Comparison of ENCODE assay signal across 9 mouse cellular contexts in the genomic region with DNA sequence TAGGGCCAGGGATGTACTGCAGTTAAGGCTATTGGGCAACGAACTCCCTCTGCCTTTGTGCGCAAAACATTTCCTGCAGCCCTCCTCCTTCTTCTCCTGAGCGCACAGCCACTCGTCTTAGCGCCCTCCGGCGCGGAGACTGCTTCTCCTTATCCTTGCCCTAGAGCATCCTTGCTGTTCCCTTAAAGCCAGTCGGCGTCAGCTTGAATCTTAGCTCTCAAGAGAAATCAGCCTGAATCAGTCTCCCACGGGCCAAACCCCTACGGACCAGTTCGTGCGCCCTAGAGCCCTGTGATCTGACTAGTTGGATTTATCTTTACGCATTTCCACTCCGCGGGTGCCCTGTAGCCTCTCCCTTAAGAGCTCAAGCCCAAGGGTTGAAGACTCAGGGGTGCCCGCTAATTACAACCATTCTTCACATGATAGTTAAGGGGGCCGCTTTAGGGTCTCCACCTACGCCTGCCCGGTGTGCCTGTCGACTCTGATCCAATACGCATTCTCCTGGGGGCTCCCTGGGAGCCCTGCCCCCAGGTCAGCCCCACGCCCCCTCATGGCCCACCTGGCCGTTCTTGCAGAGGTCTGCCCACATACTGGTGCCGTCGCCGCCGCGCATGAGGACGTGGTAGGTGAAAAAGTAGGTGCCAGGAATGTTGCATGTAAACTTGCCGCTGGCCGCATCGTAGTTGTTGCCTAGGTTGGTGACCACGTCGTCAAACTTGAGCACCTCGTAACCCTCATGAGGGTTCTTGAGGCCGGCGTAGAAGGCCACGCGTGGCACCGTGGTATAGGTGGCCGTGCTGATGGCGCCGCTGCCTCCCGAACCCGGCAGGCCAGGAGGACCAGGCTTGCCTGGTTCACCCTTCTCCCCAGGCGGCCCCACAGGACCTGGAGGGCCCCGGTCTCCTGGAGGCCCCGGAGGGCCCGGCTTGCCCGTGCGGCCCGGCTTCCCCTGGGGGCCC. TPM values are rescaled to one million over a fixed set of nuclear protein-coding genes. Genes with fewer than 3 reads are reported as not detected.
DNase-seq lines count a peak whose midpoint lies in the region; ATAC-seq lines count a peak whose summit lies in the region.
"Had no signal": no experiment of that assay in that cellular context is flagged by ENCODE, and none has a peak within 500 bp of the region (broad histone marks: within the 10 kb centered on the region; RNA-seq: fewer than 3 reads in every experiment).

No protein-coding gene starts in this region.

- peaks cover 71% of the 10 kb centered on the region for H3K4me1 ChIP-seq in megakaryocyte, embryonic 14.5 days
- peaks cover 26% of the 10 kb centered on the region for H3K4me1 ChIP-seq in forebrain, embryonic 11.5 days (replicated peaks; ENCODE audit: control insufficient read depth, insufficient read depth, low read length)
- H3K4me1 ChIP-seq in liver, embryonic 12.5 days: peaks cover 48% of the 10 kb centered on the region
- peaks cover 36% of the 10 kb centered on the region for H3K4me1 ChIP-seq in stomach, embryonic 15.5 days

- peak overlapping the region; percentile 56 for H3K4me2 ChIP-seq in forebrain, embryonic 11.5 days (ENCODE audit: low read depth, low read length, severe bottlenecking)
- H3K4me2 ChIP-seq in liver, embryonic 12.5 days: peak overlapping the region; percentile 60
- H3K4me2 ChIP-seq in stomach, embryonic 15.5 days: peak overlapping the region; percentile 86

- H3K4me3 ChIP-seq in megakaryocyte, embryonic 14.5 days (replicated peaks): peak overlapping the region; percentile 86
- peak overlapping the region; percentile 31 for H3K4me3 ChIP-seq in forebrain, embryonic 11.5 days (ENCODE audit: low read depth, low read length)
- H3K4me3 ChIP-seq in liver, embryonic 12.5 days: peak overlapping the region; percentile 45
- peak overlapping the region; percentile 43 for H3K4me3 ChIP-seq in stomach, embryonic 15.5 days (replicated peaks)

- 1% methylated on average over 51 of the region's 54 CpGs for WGBS in forebrain, embryonic 11.5 days
- WGBS in liver, embryonic 12.5 days (ENCODE audit: insufficient replicate concordance): 7% methylated on average over 54 of the region's 54 CpGs
- WGBS in stomach, embryonic 15.5 days: 3% methylated on average over 54 of the region's 54 CpGs

- DNase-seq in forebrain, embryonic 11.5 days (ENCODE audit: low spot score): peak; percentile 65
- no peak for DNase-seq in layer of hippocampus, postnatal 10 days (ENCODE audit: low spot score in 2 of 2)
- DNase-seq in adrenal gland, postnatal 10 days: no peak
- no peak for DNase-seq in kidney, postnatal 4 days

- H3K9ac ChIP-seq in forebrain, embryonic 11.5 days (ENCODE audit: low read length): peak overlapping the region; percentile 55
- H3K9ac ChIP-seq in liver, embryonic 12.5 days: no peak overlapping the region
- peak overlapping the region; percentile 23; the same call in 1 of the 2 replicates for H3K9ac ChIP-seq in stomach, embryonic 15.5 days

- no peak for ATAC-seq in megakaryocyte, adult 5-6 weeks (ENCODE audit: poor library complexity, severe bottlenecking)
- no peak for ATAC-seq in forebrain, embryonic 11.5 days (replicated peaks; ENCODE audit: low FRiP score)
- ATAC-seq in liver, embryonic 12.5 days: no peak
- ATAC-seq in stomach, embryonic 15.5 days (ENCODE audit: insufficient read depth, low FRiP score, low read depth): no peak

- H3K36me3 ChIP-seq in megakaryocyte, embryonic 14.5 days (replicated peaks; ENCODE audit: low read length): no peaks in the 10 kb centered on the region
- no peaks in the 10 kb centered on the region for H3K36me3 ChIP-seq in forebrain, embryonic 11.5 days (ENCODE audit: control insufficient read depth, insufficient read depth, low read length)
- H3K36me3 ChIP-seq in liver, embryonic 12.5 days: no peaks in the 10 kb centered on the region
- H3K36me3 ChIP-seq in stomach, embryonic 15.5 days: no peaks in the 10 kb centered on the region

- peaks cover 95% of the 10 kb centered on the region for H3K27me3 ChIP-seq in megakaryocyte, embryonic 14.5 days (replicated peaks)
- peaks cover 39% of the 10 kb centered on the region for H3K27me3 ChIP-seq in forebrain, embryonic 11.5 days (ENCODE audit: control insufficient read depth, insufficient read depth, low read length)
- H3K27me3 ChIP-seq in liver, embryonic 12.5 days (replicated peaks): peaks cover 99% of the 10 kb centered on the region
- peaks cover 74% of the 10 kb centered on the region for H3K27me3 ChIP-seq in stomach, embryonic 15.5 days (replicated peaks)

- no peak overlapping the region for H3K27ac ChIP-seq in forebrain, embryonic 11.5 days (ENCODE audit: low read depth, low read length)
- H3K27ac ChIP-seq in liver, embryonic 12.5 days: no peak overlapping the region
- H3K27ac ChIP-seq in stomach, embryonic 15.5 days: no peak overlapping the region

- H3K9me3 ChIP-seq in megakaryocyte, embryonic 14.5 days: 0 out of 2 replicates have a peak, but pooled peaks cover 4% of the 10 kb centered on the region
- H3K9me3 ChIP-seq in forebrain, embryonic 11.5 days (ENCODE audit: control insufficient read depth, low read length): no peaks in the 10 kb centered on the region
- H3K9me3 ChIP-seq in liver, embryonic 12.5 days (replicated peaks): no peaks in the 10 kb centered on the region
- H3K9me3 ChIP-seq in stomach, embryonic 15.5 days: no peaks in the 10 kb centered on the region

RNA-seq across cellular contexts. Expression of a gene that starts 0.9 kb away (rescaled TPM):
- polyA plus RNA-seq in megakaryocyte, embryonic 14.5 days (2012; ENCODE audit: insufficient read depth, low replicate concordance): not detected in 2 replicates
- total RNA-seq in megakaryocyte, adult 5-6 weeks (2015): not detected in 2 replicates
- total RNA-seq in megakaryocyte, adult 5-6 weeks (2017): not detected in 2 replicates
- 3.9 and 4.5 TPM in 2 replicates for polyA plus RNA-seq in forebrain, embryonic 11.5 days (2014; fragmentation: Nextera tagmentation; extraction: Ambion mirVana)
- polyA plus RNA-seq in liver, embryonic 12.5 days (2016; fragmentation: Nextera tagmentation; extraction: Ambion mirVana): 0.72 and 0.75 TPM in 2 replicates
- polyA plus RNA-seq in stomach, embryonic 15.5 days (2015; fragmentation: Nextera tagmentation; extraction: Ambion mirVana): 5.1 and 5.6 TPM in 2 replicates
- 10 to 100 TPM; 32.3 to 37.5 TPM for total RNA-seq in layer of hippocampus, postnatal 10 days (2021)
- 10 to 100 TPM; 31.9 to 34.6 TPM for total RNA-seq in adrenal gland, postnatal 10 days (2021)
- total RNA-seq: liver, adult 2 months had no signal
- polyA plus RNA-seq: liver, adult 2 months had no signal

RNA-seq across cellular contexts. Expression of a gene that starts 20.7 kb away (rescaled TPM):
- 11.5 and 18.4 TPM in 2 replicates for polyA plus RNA-seq in megakaryocyte, embryonic 14.5 days (2012; ENCODE audit: insufficient read depth, low replicate concordance)
- total RNA-seq in megakaryocyte, adult 5-6 weeks (2015): 22.1 and 24.9 TPM in 2 replicates
- 23.2 and 25.4 TPM in 2 replicates for total RNA-seq in megakaryocyte, adult 5-6 weeks (2017)
- polyA plus RNA-seq in forebrain, embryonic 11.5 days (2014; fragmentation: Nextera tagmentation; extraction: Ambion mirVana): 13.0 and 13.3 TPM in 2 replicates
- polyA plus RNA-seq in liver, embryonic 12.5 days (2016; fragmentation: Nextera tagmentation; extraction: Ambion mirVana): 12.4 and 14.0 TPM in 2 replicates
- 9.5 TPM in 2 replicates for polyA plus RNA-seq in stomach, embryonic 15.5 days (2015; fragmentation: Nextera tagmentation; extraction: Ambion mirVana)
- total RNA-seq in layer of hippocampus, postnatal 10 days (2021): 1 to 10 TPM; 2.6 TPM
- 10 to 100 TPM in 1 of 2 experiments, 1 to 10 TPM in 1; 6.9 to 10.4 TPM for total RNA-seq in adrenal gland, postnatal 10 days (2021)

RNA-seq across cellular contexts. Expression of a gene that starts 44.9 kb away (rescaled TPM):
- polyA plus RNA-seq in megakaryocyte, embryonic 14.5 days (2012; ENCODE audit: insufficient read depth, low replicate concordance): not detected in 2 replicates
- total RNA-seq in megakaryocyte, adult 5-6 weeks (2015): 0.18 and 0.49 TPM in 2 replicates
- 0.49 TPM in 1 of 2 replicates, not detected in the other for total RNA-seq in megakaryocyte, adult 5-6 weeks (2017)
- polyA plus RNA-seq in forebrain, embryonic 11.5 days (2014; fragmentation: Nextera tagmentation; extraction: Ambion mirVana): 0.09 TPM in 1 of 2 replicates, not detected in the other
- 7.3 and 7.6 TPM in 2 replicates for polyA plus RNA-seq in liver, embryonic 12.5 days (2016; fragmentation: Nextera tagmentation; extraction: Ambion mirVana)
- polyA plus RNA-seq in stomach, embryonic 15.5 days (2015; fragmentation: Nextera tagmentation; extraction: Ambion mirVana): 0.70 and 1.2 TPM in 2 replicates
- total RNA-seq in layer of hippocampus, postnatal 10 days (2021): 100 to 1,000 TPM; 273 to 295 TPM
- under 1 TPM; 0.90 to 0.91 TPM for total RNA-seq in adrenal gland, postnatal 10 days (2021)

Comparison
In these comparisons a context has a peak if more than half of its experiments do, and no peak if none do; other contexts are left out.
1. H3K4me3 ChIP-seq: peak in every context shown above with its lines; median percentile 86 in megakaryocyte, embryonic 14.5 days; 45 in liver, embryonic 12.5 days; 43 in stomach, embryonic 15.5 days; 31 in forebrain, embryonic 11.5 days.